Mouse (Mus musculus) liver, embryonic 12.5 days (tissue): ENCODE measurements around the gene Nptn. TPM values are rescaled to one million over a fixed set of nuclear protein-coding genes. Genes with fewer than 3 reads are reported as not detected.

ENCODE experiments used
- ATAC-seq: fragments of 200-750 bp; cut with Nextera tagmentation; 2 replicates; pipeline ENCODE4 v1.8.0; 2017; ENCODE audit warnings: moderate number of reproducible peaks, mild to moderate bottlenecking, moderate library complexity
- H3K27ac ChIP-seq: fragments of 300-500 bp; sonication (generic); 2 replicates; pipeline ENCODE4 v1.5.1; 2016; ENCODE audit warnings: mild to moderate bottlenecking
- H3K27me3 ChIP-seq: fragments of 300-500 bp; sonication (generic); replicated peaks from 2 replicates; pipeline ENCODE4 v1.6.1; 2016; ENCODE audit warnings: mild to moderate bottlenecking, moderate library complexity
- H3K36me3 ChIP-seq: fragments of 300-500 bp; sonication (generic); 2 replicates; pipeline ENCODE4 v1.6.1; 2016; ENCODE audit warnings: mild to moderate bottlenecking, moderate library complexity
- H3K4me1 ChIP-seq: fragments of 300-500 bp; sonication (generic); 2 replicates; pipeline ENCODE4 v1.6.1; 2016
- H3K4me2 ChIP-seq: fragments of 300-500 bp; sonication (generic); 2 replicates; pipeline ENCODE4 v1.6.1; 2016; ENCODE audit warnings: mild to moderate bottlenecking, moderate library complexity
- H3K4me3 ChIP-seq: fragments of 300-500 bp; sonication (generic); 2 replicates; pipeline ENCODE4 v1.5.1; 2016; ENCODE audit warnings: mild to moderate bottlenecking, moderate library complexity
- H3K9ac ChIP-seq: fragments of 300-500 bp; sonication (generic); 2 replicates; pipeline ENCODE4 v1.6.1; 2016; ENCODE audit warnings: mild to moderate bottlenecking, moderate library complexity
- H3K9me3 ChIP-seq: fragments of 300-500 bp; sonication (generic); replicated peaks from 2 replicates; pipeline ENCODE4 v1.6.1; 2016; ENCODE audit warnings: mild to moderate bottlenecking, moderate library complexity
- WGBS: fragments of 180-500 bp; shearing (Covaris S2); methylation state at CpG from one replicate; pipeline ENCODE4 v1.1.7; 2016; ENCODE audit not compliant: insufficient replicate concordance; 5-methylcytosine and 5-hydroxymethylcytosine counted together
- polyA plus RNA-seq: library from polyadenylated mRNA; unstranded; fragments of >200 nt; fragmentation: Nextera tagmentation; extraction: Ambion mirVana; gene quantifications from 2 replicates; pipeline ENCODE4 v1.2.1, GENCODE M21; 2016

The Nptn gene
- polyA plus RNA-seq, 1 experiment from 2014 or later, result 93.9 TPM

GRCm38 (mm10) chr9:58659331-58659730 lies 77.3 kb downstream of the Nptn start:
- WGBS, result 62% methylated on average over 3 of the region's 3 CpGs
- ATAC-seq, result no peak
- H3K9me3 ChIP-seq, result no peaks in the 10 kb centered on the region
- no peaks in the 10 kb centered on the region for H3K27me3 ChIP-seq
- H3K9ac ChIP-seq, result peak overlapping the region; percentile 68
- H3K36me3 ChIP-seq, result peaks cover 72% of the 10 kb centered on the region
- H3K4me2 ChIP-seq, result peak overlapping the region; percentile 39
- H3K4me3 ChIP-seq, result no peak overlapping the region
- peak overlapping the region; percentile 97 for H3K27ac ChIP-seq
- H3K4me1 ChIP-seq, result peaks cover 93% of the 10 kb centered on the region

- Histone ChIP-seq H3K9me3 (no peaks in the 10 kb centered on the region), H3K9ac (peak overlapping the region; percentile 68), H3K4me2 (peak overlapping the region; percentile 39), H3K4me1 (peaks cover 91% of the 10 kb centered on the region), H3K27ac (peak overlapping the region; percentile 97), H3K27me3 (no peaks in the 10 kb centered on the region), H3K36me3 (peaks cover 72% of the 10 kb centered on the region), H3K4me3 (no peak overlapping the region)
- 44% methylated on average over 9 of the region's 9 CpGs for WGBS
- peak; percentile 84 for ATAC-seq
Observed at GRCm38 (mm10) chr9:58659989-58660388, 77.9 kb downstream of the Nptn start.

- no peaks in the 10 kb centered on the region for H3K27me3 ChIP-seq
- no peaks in the 10 kb centered on the region for H3K9me3 ChIP-seq
- H3K9ac ChIP-seq, result peak overlapping the region; percentile 68
- H3K4me2 ChIP-seq, result no peak overlapping the region
- H3K36me3 ChIP-seq, result peaks cover 74% of the 10 kb centered on the region
- WGBS, result 75% methylated on average over 3 of the region's 3 CpGs
- H3K4me3 ChIP-seq, result no peak overlapping the region
- H3K4me1 ChIP-seq, result peaks cover 85% of the 10 kb centered on the region
- no peak for ATAC-seq
- peak overlapping the region; percentile 97 for H3K27ac ChIP-seq
Observed at GRCm38 (mm10) chr9:58660673-58661072, 78.6 kb downstream of the Nptn start.

GRCm38 (mm10) chr9:58662007-58662406 lies 80.0 kb downstream of the Nptn start:
- H3K4me1 ChIP-seq, result peaks cover 73% of the 10 kb centered on the region
- H3K27ac ChIP-seq, result peak overlapping the region; percentile 97

GRCm38 (mm10) chr9:58662791-58663190 lies 80.8 kb downstream of the Nptn start:
- H3K4me2 ChIP-seq, result peak overlapping the region; percentile 42
- no peaks in the 10 kb centered on the region for H3K9me3 ChIP-seq
- H3K4me3 ChIP-seq, result no peak overlapping the region
- ATAC-seq, result peak; percentile 36
- peaks cover 72% of the 10 kb centered on the region for H3K4me1 ChIP-seq
- peak overlapping the region; percentile 58 for H3K9ac ChIP-seq
- H3K27ac ChIP-seq, result peak overlapping the region; percentile 97
- peaks cover 78% of the 10 kb centered on the region for H3K36me3 ChIP-seq
- no peaks in the 10 kb centered on the region for H3K27me3 ChIP-seq
- WGBS, result 33% methylated on average over 3 of the region's 3 CpGs

More at GRCm38 (mm10) chr9:58662007-58662406, 80.0 kb downstream of the Nptn start:
- Histone ChIP-seq H3K36me3 (peaks cover 73% of the 10 kb centered on the region), H3K9ac (peak overlapping the region; percentile 58; the same call in 1 of the 2 replicates), H3K27me3 (no peaks in the 10 kb centered on the region), H3K9me3 (no peaks in the 10 kb centered on the region), H3K4me2 (peak overlapping the region; percentile 42), H3K4me3 (no peak overlapping the region)
- ATAC-seq, result no peak
- WGBS, result 78% methylated on average over 4 of the region's 4 CpGs

- Histone ChIP-seq H3K27me3 (no peaks in the 10 kb centered on the region), H3K9me3 (no peaks in the 10 kb centered on the region), H3K4me1 (peaks cover 54% of the 10 kb centered on the region), H3K4me3 (no peak overlapping the region), H3K36me3 (peaks cover 68% of the 10 kb centered on the region), H3K9ac (no peak overlapping the region), H3K4me2 (no peak overlapping the region), H3K27ac (peak overlapping the region; percentile 64)
- ATAC-seq, result no peak
- WGBS, result 86% methylated on average over 9 of the region's 9 CpGs
Observed at GRCm38 (mm10) chr9:58665492-58665891, 83.5 kb downstream of the Nptn start.

GRCm38 (mm10) chr9:58666191-58666590 lies 84.2 kb downstream of the Nptn start:
- Histone ChIP-seq H3K4me1 (peaks cover 47% of the 10 kb centered on the region), H3K4me2 (no peak overlapping the region), H3K36me3 (peaks cover 61% of the 10 kb centered on the region), H3K4me3 (no peak overlapping the region), H3K9me3 (no peaks in the 10 kb centered on the region), H3K9ac (no peak overlapping the region), H3K27ac (peak overlapping the region; percentile 22), H3K27me3 (no peaks in the 10 kb centered on the region)
- 90% methylated on average over 9 of the region's 9 CpGs for WGBS
- ATAC-seq, result no peak

- Histone ChIP-seq H3K4me1 (peaks cover 36% of the 10 kb centered on the region), H3K9ac (no peak overlapping the region), H3K27me3 (no peaks in the 10 kb centered on the region), H3K4me3 (no peak overlapping the region), H3K4me2 (no peak overlapping the region), H3K9me3 (no peaks in the 10 kb centered on the region), H3K27ac (0 out of 2 replicates have a peak overlapping the region, but pooled peaks have one; percentile 4), H3K36me3 (peaks cover 51% of the 10 kb centered on the region)
- 83% methylated on average over 9 of the region's 9 CpGs for WGBS
- ATAC-seq, result no peak
Observed at GRCm38 (mm10) chr9:58667244-58667643, 85.2 kb downstream of the Nptn start.

GRCm38 (mm10) chr9:58668171-58668570 lies 86.1 kb downstream of the Nptn start:
- Histone ChIP-seq H3K27me3 (no peaks in the 10 kb centered on the region), H3K4me2 (no peak overlapping the region), H3K4me1 (peaks cover 27% of the 10 kb centered on the region), H3K27ac (0 out of 2 replicates have a peak overlapping the region, but pooled peaks have one; percentile 10), H3K4me3 (no peak overlapping the region), H3K9me3 (no peaks in the 10 kb centered on the region), H3K36me3 (peaks cover 42% of the 10 kb centered on the region), H3K9ac (no peak overlapping the region)
- ATAC-seq, result no peak
- WGBS, result 92% methylated on average over 3 of the region's 3 CpGs

- ATAC-seq, result no peak
- peaks cover 36% of the 10 kb centered on the region for H3K36me3 ChIP-seq
- H3K9ac ChIP-seq, result no peak overlapping the region
- H3K4me1 ChIP-seq, result peaks cover 24% of the 10 kb centered on the region
- 0 out of 2 replicates have a peak overlapping the region, but pooled peaks have one; percentile 0 for H3K27ac ChIP-seq
- H3K27me3 ChIP-seq, result no peaks in the 10 kb centered on the region; the same call in 1 of the 2 replicates
- no peak overlapping the region for H3K4me3 ChIP-seq
- H3K4me2 ChIP-seq, result no peak overlapping the region
- 76% methylated on average over 3 of the region's 3 CpGs for WGBS
- H3K9me3 ChIP-seq, result no peaks in the 10 kb centered on the region
Observed at GRCm38 (mm10) chr9:58669071-58669470, 87.0 kb downstream of the Nptn start.

GRCm38 (mm10) chr9:58669819-58670218 lies 87.8 kb downstream of the Nptn start:
- Histone ChIP-seq H3K4me1 (peaks cover 17% of the 10 kb centered on the region), H3K27me3 (no peaks in the 10 kb centered on the region; the same call in 1 of the 2 replicates), H3K27ac (no peak overlapping the region), H3K36me3 (peaks cover 28% of the 10 kb centered on the region), H3K9me3 (no peaks in the 10 kb centered on the region), H3K9ac (no peak overlapping the region), H3K4me3 (no peak overlapping the region), H3K4me2 (no peak overlapping the region)
- 82% methylated on average over 6 of the region's 6 CpGs for WGBS
- no peak for ATAC-seq

GRCm38 (mm10) chr9:58672474-58672873 lies 90.4 kb downstream of the Nptn start:
- Histone ChIP-seq H3K4me1 (peaks cover 12% of the 10 kb centered on the region), H3K36me3 (peaks cover 6% of the 10 kb centered on the region; the same call in 1 of the 2 replicates), H3K9me3 (no peaks in the 10 kb centered on the region), H3K27me3 (no peaks in the 10 kb centered on the region; the same call in none of the 2 replicates), H3K27ac (no peak overlapping the region), H3K4me3 (no peak overlapping the region), H3K9ac (no peak overlapping the region), H3K4me2 (no peak overlapping the region)
- WGBS, result 65% methylated on average over 4 of the region's 4 CpGs
- ATAC-seq, result no peak

GRCm38 (mm10) chr9:58674736-58675135 lies 92.7 kb downstream of the Nptn start:
- H3K4me1 ChIP-seq, result peaks cover 4% of the 10 kb centered on the region; the same call in 1 of the 2 replicates
- no peak overlapping the region for H3K4me3 ChIP-seq
- H3K9ac ChIP-seq, result no peak overlapping the region
- no peak overlapping the region for H3K27ac ChIP-seq
- WGBS, result 75% methylated on average over 11 of the region's 11 CpGs
- no peak overlapping the region for H3K4me2 ChIP-seq
- H3K27me3 ChIP-seq, result no peaks in the 10 kb centered on the region; the same call in none of the 2 replicates
- no peaks in the 10 kb centered on the region for H3K36me3 ChIP-seq
- ATAC-seq, result no peak
- H3K9me3 ChIP-seq, result no peaks in the 10 kb centered on the region
